Mouse (Mus musculus) kidney, adult 2 months (tissue): ENCODE data around the gene Cpeb1. TPM values are rescaled to one million over a fixed set of nuclear protein-coding genes. Genes with fewer than 3 reads are reported as not detected.

Experiments used
- DNase-seq: peaks from one replicate; pipeline ENCODE4 v3.0.0; 2021
- H3K27ac ChIP-seq: fragments of 200-500 bp; 2 replicates; pipeline ENCODE4 v1.5.1; 2012; ENCODE audit warnings: low read depth, low read length, control low read depth, inconsistent platforms; ENCODE audit not compliant: insufficient read depth
- H3K27me3 ChIP-seq: fragments of 200-500 bp; replicated peaks from 2 replicates; pipeline ENCODE4 v1.6.1; 2012; ENCODE audit warnings: mild to moderate bottlenecking, moderate library complexity, low read length, inconsistent platforms; ENCODE audit not compliant: control insufficient read depth, insufficient read depth
- H3K36me3 ChIP-seq: fragments of 200-500 bp; 2 replicates; pipeline ENCODE4 v1.6.1; 2012; ENCODE audit warnings: mild to moderate bottlenecking, moderate library complexity, low read length, inconsistent platforms; ENCODE audit not compliant: control insufficient read depth, insufficient read depth
- H3K4me1 ChIP-seq: fragments of 200-500 bp; 2 replicates; pipeline ENCODE4 v1.6.1; 2011; ENCODE audit warnings: low read length; ENCODE audit not compliant: control insufficient read depth, insufficient read depth
- H3K4me3 ChIP-seq: fragments of 200-500 bp; 2 replicates; pipeline ENCODE4 v1.5.1; 2011; ENCODE audit warnings: mild to moderate bottlenecking, low read depth, low read length, control low read depth; ENCODE audit not compliant: insufficient read depth
- CTCF ChIP-seq: fragments of 200-500 bp; conservative IDR thresholded peaks from 2 replicates; pipeline ENCODE4 v1.5.1; 2011; ENCODE audit warnings: low read depth, mild to moderate bottlenecking, control low read depth, low read length, moderate library complexity, mixed read lengths; ENCODE audit not compliant: insufficient read depth, insufficient read length
- POLR2A ChIP-seq: fragments of 200-500 bp; IDR thresholded peaks from one replicate; pipeline ENCODE4 v1.6.1; 2011; ENCODE audit warnings: low read depth, low read length, control low read depth
- WGBS: fragments of 180-500 bp; shearing (Covaris S2); methylation state at CpG from one replicate; pipeline ENCODE4 v1.1.7; 2018; 5-methylcytosine and 5-hydroxymethylcytosine counted together
- polyA plus RNA-seq: library from polyadenylated mRNA; depleted of rRNA; stranded (reverse); fragments of >200 nt; gene quantifications from 2 replicates; pipeline ENCODE4 v1.2.3, GENCODE M21; 2012

Cpeb1 gene
- polyA plus RNA-seq, 1 experiment = 13.5 TPM

DNA sequence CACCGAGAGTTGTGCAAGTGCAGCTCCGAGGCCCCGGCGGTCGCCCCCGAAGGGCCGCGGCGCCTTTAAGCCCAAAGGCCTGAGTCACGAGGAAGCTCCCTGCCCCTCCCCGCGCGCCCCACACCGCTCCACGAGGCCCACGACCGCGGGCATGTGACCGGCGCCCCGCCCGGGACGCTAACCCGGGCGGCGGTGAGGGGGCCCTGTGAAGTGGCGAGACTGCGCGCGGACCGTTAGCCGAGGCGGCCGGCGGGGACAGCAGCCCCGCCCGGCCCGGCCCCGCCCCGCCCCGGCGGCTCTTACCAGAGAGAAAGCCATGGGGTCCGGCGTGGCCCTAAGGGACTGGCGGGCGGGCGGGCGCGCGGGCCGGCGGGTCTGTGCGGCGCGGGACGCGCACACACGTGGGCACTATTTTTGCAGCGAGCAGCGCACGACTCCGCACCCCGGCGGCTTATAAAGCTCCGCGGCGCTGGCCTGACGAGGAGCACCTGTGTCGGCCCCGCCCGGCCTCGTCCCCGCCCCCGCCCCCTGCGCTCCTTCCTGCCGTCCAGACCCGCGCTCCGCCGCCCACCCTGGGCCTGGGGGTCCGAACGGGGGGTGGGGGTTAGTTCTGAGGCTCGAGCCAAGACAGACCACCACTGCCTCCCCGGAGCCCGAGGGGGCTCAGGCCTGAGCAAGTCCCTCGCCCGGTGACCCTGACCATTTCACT, 780 bp downstream of the Cpeb1 start:
- Histone ChIP-seq H3K27me3 (no peaks in the 10 kb centered on the region), H3K27ac (no peak overlapping the region), H3K36me3 (no peaks in the 10 kb centered on the region), H3K4me1 (no peaks in the 10 kb centered on the region), H3K4me3 (peak overlapping the region; percentile 52)
- TF ChIP-seq CTCF (no peak), POLR2A (no peak)
- DNase-seq = peak; percentile 56
- 1% methylated on average over 87 of the region's 87 CpGs for WGBS

DNA sequence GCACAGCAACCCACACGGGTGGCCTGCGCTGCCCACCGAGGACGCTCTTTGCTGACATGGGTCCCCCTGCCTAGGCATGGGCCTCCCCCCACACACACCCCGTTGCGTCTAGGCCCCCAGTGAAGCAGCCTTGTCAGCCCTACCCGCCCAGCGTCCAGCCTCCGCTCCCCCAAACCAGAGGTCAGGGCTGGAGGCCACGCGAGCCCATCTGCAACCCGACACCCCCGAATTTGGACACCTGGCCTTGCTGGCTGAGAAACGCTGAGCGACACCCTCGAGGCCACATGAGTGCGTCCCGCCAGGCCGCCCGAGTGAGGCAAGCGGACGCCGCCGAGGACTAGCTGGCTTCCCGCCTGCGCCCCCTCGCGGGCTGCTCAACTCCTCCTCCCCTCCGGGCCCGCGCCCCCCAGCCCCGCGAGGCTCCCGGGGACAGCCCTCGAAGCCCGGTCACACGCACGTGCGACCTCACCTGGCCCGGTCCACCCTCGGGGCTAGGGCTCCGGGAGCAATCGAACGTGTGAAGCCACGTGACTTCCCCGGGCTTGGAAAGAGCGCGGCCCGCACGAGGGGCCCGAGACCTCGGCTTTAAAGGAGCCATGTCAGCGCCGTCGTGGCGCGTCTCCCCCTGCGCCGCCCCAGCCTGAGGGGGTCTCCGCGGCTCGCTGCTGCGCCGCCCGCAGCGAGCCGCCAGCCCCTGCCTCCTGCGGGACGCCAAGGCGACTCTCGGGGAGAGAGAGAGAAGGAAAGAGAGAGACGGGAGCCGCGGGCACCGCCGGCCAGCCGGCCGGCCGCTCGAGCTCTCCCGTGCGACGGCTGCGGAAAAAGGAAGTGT, 1.6 kb downstream of the Cpeb1 start:
- H3K36me3 ChIP-seq = no peaks in the 10 kb centered on the region
- H3K27me3 ChIP-seq = no peaks in the 10 kb centered on the region
- WGBS = 5% methylated on average over 83 of the region's 84 CpGs
- H3K4me1 ChIP-seq = no peaks in the 10 kb centered on the region
- TF ChIP-seq POLR2A = no peak
- TF ChIP-seq CTCF = no peak
- no peak overlapping the region for H3K27ac ChIP-seq
- peak; percentile 51 for DNase-seq
- H3K4me3 ChIP-seq = peak overlapping the region; percentile 52; the same call in 1 of the 2 replicates

DNA sequence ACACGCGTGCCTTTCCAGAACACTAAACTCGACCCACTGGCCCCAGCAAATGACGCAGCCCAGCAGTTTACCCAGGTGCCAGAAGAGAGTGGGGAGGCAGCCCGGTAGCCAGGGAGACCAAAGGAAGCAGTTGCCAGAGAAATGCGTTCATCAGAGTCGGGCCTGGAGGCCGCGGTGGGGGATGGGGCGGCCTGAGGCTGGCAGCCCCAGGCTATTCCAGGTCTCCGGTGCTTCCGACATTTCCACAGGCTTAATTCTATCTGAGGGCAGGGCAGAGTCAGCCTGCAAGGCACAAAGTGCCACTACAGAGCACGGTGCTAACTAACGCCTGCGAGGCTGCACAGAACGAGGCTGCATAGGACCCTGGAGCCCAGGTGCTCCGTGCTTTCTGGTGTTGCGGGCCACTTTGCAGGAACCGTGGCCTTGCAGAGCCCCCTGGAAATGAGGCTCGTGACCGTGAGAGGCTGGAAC, 2.3 kb downstream of the Cpeb1 start:
- no peaks in the 10 kb centered on the region for H3K27me3 ChIP-seq
- no peak overlapping the region for H3K4me3 ChIP-seq
- DNase-seq = peak; percentile 38

DNA sequence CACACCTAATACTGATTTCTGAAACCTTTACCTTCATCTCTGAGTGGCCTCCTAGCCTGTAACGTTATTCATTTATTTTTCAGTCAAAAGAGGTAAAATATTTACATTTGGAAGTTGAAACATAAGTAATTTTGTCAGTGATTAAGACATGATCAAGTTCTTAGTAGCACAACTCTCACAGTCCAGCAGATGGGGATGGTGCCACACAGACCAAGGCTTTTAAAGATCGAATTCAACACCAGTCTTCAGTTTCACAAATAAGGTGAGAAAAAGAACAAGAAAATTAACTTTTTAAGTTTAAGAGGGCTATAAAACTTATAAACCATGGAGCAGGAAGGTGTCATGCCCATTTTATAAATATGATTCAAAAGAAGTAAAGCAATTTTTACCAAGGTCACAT, 56.3 kb downstream of the Cpeb1 start:
- no peak overlapping the region for H3K4me3 ChIP-seq
- no peaks in the 10 kb centered on the region for H3K4me1 ChIP-seq
- no peaks in the 10 kb centered on the region for H3K27me3 ChIP-seq
- no peak overlapping the region for H3K27ac ChIP-seq
- no peak for TF ChIP-seq POLR2A
- 0 out of 2 replicates have a peak, but pooled peaks have one; percentile 11 for TF ChIP-seq CTCF
- peak; percentile 17 for DNase-seq
- no peaks in the 10 kb centered on the region for H3K36me3 ChIP-seq
- WGBS = 32% methylated on average over 2 of the region's 2 CpGs

More for the DNA sequence above, 2.3 kb downstream of the Cpeb1 start:
- no peaks in the 10 kb centered on the region for H3K4me1 ChIP-seq
- H3K36me3 ChIP-seq = no peaks in the 10 kb centered on the region
- no peak for TF ChIP-seq CTCF
- TF ChIP-seq POLR2A = no peak
- 9% methylated on average over 21 of the region's 21 CpGs for WGBS
- H3K27ac ChIP-seq = no peak overlapping the region

DNA sequence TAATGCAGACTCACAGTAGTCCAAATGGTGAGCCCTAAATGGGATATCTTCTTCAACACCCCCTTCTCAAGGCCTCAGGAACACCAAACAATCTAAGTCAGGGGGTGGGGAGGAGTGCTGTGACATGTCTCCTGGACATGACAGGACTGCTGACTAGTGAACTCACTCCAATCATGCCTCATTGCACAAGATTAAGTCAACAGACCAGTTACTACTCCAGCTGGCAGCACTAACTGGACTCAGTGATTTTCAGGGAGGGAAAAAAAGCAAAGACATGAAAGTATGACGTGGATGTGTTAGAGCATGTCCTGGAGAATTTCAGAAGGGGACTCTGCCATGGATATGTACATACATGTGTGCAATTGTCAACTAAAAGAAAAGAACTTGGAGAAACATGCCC, 75.9 kb downstream of the Cpeb1 start:
- H3K4me1 ChIP-seq = no peaks in the 10 kb centered on the region
- TF ChIP-seq CTCF (no peak), POLR2A (no peak)
- H3K36me3 ChIP-seq = no peaks in the 10 kb centered on the region
- H3K27ac ChIP-seq = no peak overlapping the region
- H3K27me3 ChIP-seq = no peaks in the 10 kb centered on the region
- WGBS = 49% methylated on average over 1 of the region's 1 CpGs
- no peak overlapping the region for H3K4me3 ChIP-seq
- no peak for DNase-seq

DNA sequence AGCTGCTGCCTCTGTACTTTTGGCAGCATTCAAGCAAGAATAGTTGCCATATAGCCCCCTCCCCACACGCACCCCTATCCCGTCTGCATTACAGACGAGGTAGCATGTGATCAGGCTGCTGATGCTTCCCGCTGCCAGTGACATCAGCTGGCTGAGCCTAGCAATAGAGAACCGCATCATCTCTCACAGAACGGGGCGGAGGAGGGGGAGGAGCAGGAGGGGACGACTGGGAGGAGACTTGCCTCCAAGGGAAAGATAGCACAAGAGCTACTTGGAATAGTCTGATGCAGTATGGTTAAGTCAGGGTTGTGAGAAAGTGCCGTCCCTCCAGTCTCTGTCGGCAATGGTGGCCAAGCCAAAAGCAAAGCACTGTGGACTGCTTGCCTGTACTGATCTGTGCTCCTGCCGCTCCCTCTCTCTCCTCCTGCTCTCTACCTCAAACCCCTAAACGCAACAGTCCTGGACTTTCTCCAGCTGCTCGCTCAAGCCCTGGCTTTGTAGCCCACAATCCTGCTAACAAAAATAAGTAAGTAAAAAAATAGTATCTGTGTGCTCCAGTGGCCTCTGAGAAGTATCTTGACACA, 82.8 kb downstream of the Cpeb1 start:
- Histone ChIP-seq H3K27me3 (no peaks in the 10 kb centered on the region), H3K27ac (no peak overlapping the region), H3K4me1 (peaks cover 3% of the 10 kb centered on the region; the same call in 1 of the 2 replicates), H3K36me3 (no peaks in the 10 kb centered on the region), H3K4me3 (no peak overlapping the region)
- no peak for DNase-seq
- TF ChIP-seq POLR2A (no peak), CTCF (no peak)
- 11% methylated on average over 13 of the region's 13 CpGs for WGBS

DNA sequence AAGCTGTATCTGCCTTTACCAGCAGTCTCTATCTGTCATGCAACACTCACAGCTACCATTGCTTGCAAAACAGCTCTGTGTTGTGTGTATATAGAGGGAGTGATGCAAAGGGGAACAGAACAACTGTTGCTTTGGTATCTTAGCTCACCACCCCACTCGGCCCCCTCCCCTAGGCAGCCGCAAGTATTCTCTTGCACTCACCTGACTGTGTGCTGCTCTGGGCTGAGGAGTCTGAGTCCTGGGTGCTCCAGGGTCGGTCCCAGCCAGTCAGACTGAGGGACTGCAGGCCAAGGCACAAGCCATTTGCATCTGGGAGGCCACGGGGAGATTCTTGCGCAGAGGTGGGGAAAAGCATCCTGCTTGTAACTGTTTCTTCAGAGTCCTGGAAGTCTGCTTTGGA, 83.5 kb downstream of the Cpeb1 start:
- no peak overlapping the region for H3K4me3 ChIP-seq
- WGBS = 38% methylated on average over 5 of the region's 5 CpGs
- H3K4me1 ChIP-seq = peaks cover 3% of the 10 kb centered on the region; the same call in 1 of the 2 replicates
- H3K27ac ChIP-seq = no peak overlapping the region
- no peak for TF ChIP-seq POLR2A
- TF ChIP-seq CTCF = no peak
- H3K36me3 ChIP-seq = no peaks in the 10 kb centered on the region
- DNase-seq = no peak
- H3K27me3 ChIP-seq = no peaks in the 10 kb centered on the region
